Mouse (Mus musculus): Measurements from ENCODE around the gene Olfr1347. TPM values are rescaled to one million over a fixed set of nuclear protein-coding genes. Genes with fewer than 3 reads are reported as not detected.
"Not testable (repeated sequence)": the region's sequence is repeated elsewhere in the genome, so short reads cannot be mapped to it uniquely, and the experiment has no call there.

Olfr1347 gene
- not detected in 2 replicates for polyA plus RNA-seq (2016; fragmentation: Nextera tagmentation; extraction: Ambion mirVana)

- Histone ChIP-seq H3K36me3 (no peaks in the 10 kb centered on the region), H3K27ac (no peak within 1 kb of the TSS), H3K4me3 (no peak within 1 kb of the TSS), H3K9ac (no peak within 1 kb of the TSS), H3K9me3 (no peaks in the 10 kb centered on the region), H3K4me1 (no peaks in the 10 kb centered on the region), H3K27me3 (replicated peaks) (no peaks in the 10 kb centered on the region), H3K4me2 (replicated peaks) (no peak within 1 kb of the TSS)
- WGBS, result 58% methylated on average over 1 of the region's 1 CpGs
- no peak for ATAC-seq (ENCODE audit: low FRiP score, low read depth)
Measured at GRCm38 (mm10) chr7:6499655-6500054, at the start of gene Olfr1347. Gene Olfr1347, minus strand, starts transcription at chr7:6499755.

- no peak overlapping the region for H3K4me2 ChIP-seq (replicated peaks)
- no peak overlapping the region for H3K9ac ChIP-seq
- 0 out of 2 replicates have a peak, but pooled peaks cover 2% of the 10 kb centered on the region for H3K9me3 ChIP-seq
- 67% methylated on average over 5 of the region's 5 CpGs for WGBS
- no peaks in the 10 kb centered on the region for H3K27me3 ChIP-seq (replicated peaks)
- H3K4me1 ChIP-seq, result no peaks in the 10 kb centered on the region
- no peak overlapping the region for H3K27ac ChIP-seq
- no peaks in the 10 kb centered on the region for H3K36me3 ChIP-seq
- ATAC-seq (ENCODE audit: low FRiP score, low read depth), result no peak
- no peak overlapping the region for H3K4me3 ChIP-seq
Measured at GRCm38 (mm10) chr7:6526141-6526540, 26.6 kb upstream of the Olfr1347 start.

DNA sequence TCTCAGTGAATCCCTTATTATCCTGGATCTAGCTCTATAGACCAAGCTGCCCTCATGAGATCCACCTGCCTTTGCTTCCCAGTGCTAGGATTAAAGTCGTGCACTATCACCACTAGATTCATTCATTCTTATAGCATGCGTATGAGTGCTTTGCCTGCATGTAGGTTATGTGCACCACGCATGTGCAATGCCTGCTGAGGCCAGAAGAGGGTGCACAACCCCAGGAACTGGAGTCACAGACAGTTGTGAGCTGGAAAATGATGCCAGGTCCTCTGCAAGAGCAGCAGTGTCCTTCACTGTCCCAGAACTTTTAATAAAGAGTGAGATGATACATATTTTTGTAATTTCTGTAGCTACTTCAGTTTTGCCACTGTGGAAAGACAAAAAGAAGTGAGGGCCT lies 25.4 kb upstream of the Olfr1347 start:
- Histone ChIP-seq H3K27me3 (replicated peaks) (no peaks in the 10 kb centered on the region), H3K36me3 (no peaks in the 10 kb centered on the region), H3K9me3 (0 out of 2 replicates have a peak, but pooled peaks cover 2% of the 10 kb centered on the region), H3K27ac (no peak overlapping the region), H3K4me2 (replicated peaks) (no peak overlapping the region), H3K9ac (no peak overlapping the region), H3K4me3 (no peak overlapping the region), H3K4me1 (no peaks in the 10 kb centered on the region)
- no peak for ATAC-seq (ENCODE audit: low FRiP score, low read depth)
- WGBS, result 59% methylated on average over 3 of the region's 3 CpGs

DNA sequence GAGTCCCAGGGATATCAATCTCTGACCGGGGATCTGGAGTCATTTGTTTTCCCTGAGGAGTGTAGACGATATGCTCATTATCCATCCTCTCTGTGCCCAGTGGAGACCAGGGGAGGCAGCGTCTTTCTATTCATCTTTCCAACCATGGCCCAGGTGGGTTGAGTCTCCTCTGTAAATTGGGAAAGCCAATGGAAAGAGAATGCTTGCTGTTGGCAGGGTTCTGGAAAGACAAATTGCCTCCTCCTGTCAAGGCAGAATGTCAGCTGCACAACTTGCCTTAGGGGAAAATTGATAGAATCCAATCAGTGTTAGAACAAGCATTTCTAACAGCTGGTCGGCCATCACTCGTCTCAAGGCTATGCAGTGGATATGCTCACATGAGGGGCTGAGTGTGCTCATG lies 23.3 kb upstream of the Olfr1347 start, which contains the start of gene Olfr1349:
Gene Olfr1349, minus strand, starts transcription at position 101 of the 400 bp plus-strand sequence.
- H3K9ac ChIP-seq, result no peak within 1 kb of the TSS
- H3K4me3 ChIP-seq, result no peak within 1 kb of the TSS
- peaks cover 2% of the 10 kb centered on the region; the same call in 1 of the 2 replicates for H3K9me3 ChIP-seq
- no peak within 1 kb of the TSS for H3K4me2 ChIP-seq (replicated peaks)
- no peaks in the 10 kb centered on the region for H3K36me3 ChIP-seq
- H3K27ac ChIP-seq, result no peak within 1 kb of the TSS
- no peaks in the 10 kb centered on the region for H3K4me1 ChIP-seq
- no peaks in the 10 kb centered on the region for H3K27me3 ChIP-seq (replicated peaks)
- WGBS, result 84% methylated on average over 5 of the region's 5 CpGs
- no peak for ATAC-seq (ENCODE audit: low FRiP score, low read depth)

GRCm38 (mm10) chr7:6521666-6522065 lies 22.1 kb upstream of the Olfr1347 start:
- ATAC-seq (ENCODE audit: low FRiP score, low read depth), result no peak
- no peaks in the 10 kb centered on the region for H3K4me1 ChIP-seq
- H3K9me3 ChIP-seq, result peaks cover 7% of the 10 kb centered on the region; the same call in 1 of the 2 replicates
- no peaks in the 10 kb centered on the region for H3K27me3 ChIP-seq (replicated peaks)
- no peak overlapping the region for H3K4me2 ChIP-seq (replicated peaks)
- H3K4me3 ChIP-seq, result no peak overlapping the region
- 51% methylated on average over 1 of the region's 1 CpGs for WGBS
- no peak overlapping the region for H3K27ac ChIP-seq
- no peaks in the 10 kb centered on the region for H3K36me3 ChIP-seq
- no peak overlapping the region for H3K9ac ChIP-seq

- Histone ChIP-seq H3K4me2 (replicated peaks) (no peak within 1 kb of the TSS), H3K27ac (no peak within 1 kb of the TSS), H3K9me3 (peaks cover 4% of the 10 kb centered on the region; the same call in 1 of the 2 replicates), H3K36me3 (no peaks in the 10 kb centered on the region), H3K4me3 (no peak within 1 kb of the TSS), H3K27me3 (replicated peaks) (no peaks in the 10 kb centered on the region), H3K4me1 (no peaks in the 10 kb centered on the region), H3K9ac (no peak within 1 kb of the TSS)
- 98% methylated on average over 1 of the region's 1 CpGs for WGBS
- no peak for ATAC-seq (ENCODE audit: low FRiP score, low read depth)
Measured at GRCm38 (mm10) chr7:6508648-6509047, 9.1 kb upstream of the Olfr1347 start, which contains the start of gene Olfr1348. Gene Olfr1348, minus strand, starts transcription at chr7:6508748.

- no peak within 1 kb of the TSS for H3K4me3 ChIP-seq
- no peak within 1 kb of the TSS for H3K27ac ChIP-seq
- no peak for ATAC-seq (ENCODE audit: low FRiP score, low read depth)
- WGBS, result 25% methylated on average over 2 of the region's 2 CpGs
- 0 out of 2 replicates have a peak, but pooled peaks cover 8% of the 10 kb centered on the region for H3K9me3 ChIP-seq
- H3K27me3 ChIP-seq (replicated peaks), result no peaks in the 10 kb centered on the region
- no peaks in the 10 kb centered on the region for H3K4me1 ChIP-seq
- no peak within 1 kb of the TSS for H3K4me2 ChIP-seq (replicated peaks)
- no peak within 1 kb of the TSS for H3K9ac ChIP-seq
- no peaks in the 10 kb centered on the region for H3K36me3 ChIP-seq
Measured at GRCm38 (mm10) chr7:6486841-6487240, 12.7 kb downstream of the Olfr1347 start, which contains the start of gene Olfr5. Gene Olfr5, minus strand, starts transcription at chr7:6486941.

- ATAC-seq (ENCODE audit: low FRiP score, low read depth), result not testable (repeated sequence)
Measured at GRCm38 (mm10) chr7:6477633-6478032, 21.9 kb downstream of the Olfr1347 start.

GRCm38 (mm10) chr7:6466951-6467350 lies 32.6 kb downstream of the Olfr1347 start, which contains the start of gene Olfr1346:
Gene Olfr1346, plus strand, starts transcription at chr7:6467101.
- ATAC-seq (ENCODE audit: low FRiP score, low read depth), result no peak
- H3K4me2 ChIP-seq (replicated peaks), result no peak within 1 kb of the TSS
- no peak within 1 kb of the TSS for H3K4me3 ChIP-seq
- no peaks in the 10 kb centered on the region for H3K36me3 ChIP-seq
- H3K27ac ChIP-seq, result no peak within 1 kb of the TSS
- no peak within 1 kb of the TSS for H3K9ac ChIP-seq
- no peaks in the 10 kb centered on the region for H3K27me3 ChIP-seq (replicated peaks)
- H3K9me3 ChIP-seq, result no peaks in the 10 kb centered on the region
- H3K4me1 ChIP-seq, result no peaks in the 10 kb centered on the region

More at GRCm38 (mm10) chr7:6477633-6478032, 21.9 kb downstream of the Olfr1347 start:
- not testable (repeated sequence) for H3K4me3 ChIP-seq; H3K27me3 ChIP-seq (replicated peaks); H3K4me2 ChIP-seq (replicated peaks); H3K27ac ChIP-seq; H3K36me3 ChIP-seq; H3K9ac ChIP-seq; H3K4me1 ChIP-seq
- WGBS, result 76% methylated on average over 2 of the region's 2 CpGs
- H3K9me3 ChIP-seq, result peaks cover 11% of the 10 kb centered on the region; the same call in 1 of the 2 replicates

DNA sequence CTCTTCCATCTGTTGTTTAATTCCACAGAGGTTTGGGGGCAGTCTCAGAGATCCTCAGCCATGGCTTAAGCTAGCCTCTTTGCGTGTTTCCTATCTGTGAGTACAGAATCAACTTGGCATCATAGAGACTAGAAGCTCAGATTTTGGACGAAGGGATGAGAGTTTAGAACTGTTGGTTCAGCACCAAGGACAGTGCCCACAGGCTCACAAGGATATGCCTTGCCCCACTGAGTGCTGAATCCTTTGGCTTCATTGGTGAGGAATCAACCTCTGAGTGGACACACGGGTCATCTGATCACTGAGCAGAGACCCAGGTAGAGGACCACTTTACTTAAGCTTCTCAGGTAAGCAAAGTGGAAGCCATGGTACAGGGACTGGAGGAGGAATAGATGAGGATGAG lies 43.2 kb downstream of the Olfr1347 start:
- H3K27ac ChIP-seq, result no peak overlapping the region
- H3K4me2 ChIP-seq (replicated peaks), result no peak overlapping the region
- no peak overlapping the region for H3K4me3 ChIP-seq
- H3K4me1 ChIP-seq, result no peaks in the 10 kb centered on the region
- H3K27me3 ChIP-seq (replicated peaks), result no peaks in the 10 kb centered on the region
- H3K9me3 ChIP-seq, result no peaks in the 10 kb centered on the region
- no peaks in the 10 kb centered on the region for H3K36me3 ChIP-seq
- no peak for ATAC-seq (ENCODE audit: low FRiP score, low read depth)
- 40% methylated on average over 3 of the region's 3 CpGs for WGBS
- H3K9ac ChIP-seq, result no peak overlapping the region

DNA sequence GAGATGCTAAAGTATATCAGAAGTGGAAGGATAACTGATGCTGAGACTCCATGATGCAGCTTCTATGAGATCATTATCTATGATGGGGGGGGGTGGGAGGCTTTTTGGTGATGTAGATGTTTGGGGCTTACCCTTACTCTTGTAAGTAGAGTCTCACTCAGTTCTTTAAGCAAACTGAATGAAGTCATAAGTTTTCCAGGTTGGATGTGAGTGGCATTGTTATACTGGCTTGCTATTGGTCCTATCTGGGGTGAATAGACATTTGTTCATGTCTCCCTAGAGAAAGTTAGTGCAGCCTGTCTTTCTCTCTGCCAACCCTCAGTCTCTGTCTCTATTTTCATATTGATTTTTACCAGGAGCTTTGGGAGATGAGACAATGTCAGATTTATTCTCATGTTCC lies 43.7 kb downstream of the Olfr1347 start, which contains the start of gene Olfr1336:
Gene Olfr1336, plus strand, starts transcription at position 301 of the 400 bp plus-strand sequence.
- no peak within 1 kb of the TSS for H3K9ac ChIP-seq
- no peaks in the 10 kb centered on the region for H3K9me3 ChIP-seq
- no peaks in the 10 kb centered on the region for H3K27me3 ChIP-seq (replicated peaks)
- no peaks in the 10 kb centered on the region for H3K4me1 ChIP-seq
- no peak within 1 kb of the TSS for H3K4me3 ChIP-seq
- no peaks in the 10 kb centered on the region for H3K36me3 ChIP-seq
- ATAC-seq (ENCODE audit: low FRiP score, low read depth), result no peak
- H3K4me2 ChIP-seq (replicated peaks), result no peak within 1 kb of the TSS
- H3K27ac ChIP-seq, result no peak within 1 kb of the TSS

DNA sequence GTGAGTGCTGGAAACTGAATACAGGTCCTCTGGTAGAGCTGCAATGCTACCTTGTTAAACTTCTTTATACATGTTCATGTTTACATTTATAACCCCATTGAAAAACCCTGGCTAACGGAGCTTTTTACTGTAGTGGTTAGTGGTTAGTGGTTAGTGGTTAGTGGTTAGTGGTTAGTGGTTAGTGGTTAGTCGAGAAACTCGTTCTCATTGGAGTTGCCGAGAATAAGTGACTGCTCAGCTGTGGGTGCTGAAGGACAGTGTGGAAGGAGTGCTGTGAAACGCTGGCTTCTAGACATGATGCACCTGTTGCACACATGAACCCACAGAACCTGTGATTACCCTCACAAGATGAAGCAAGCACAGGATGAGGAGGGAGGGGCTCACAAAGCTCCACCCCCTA lies 51.8 kb downstream of the Olfr1347 start:
- Histone ChIP-seq H3K4me2 (replicated peaks) (no peak overlapping the region), H3K27me3 (replicated peaks) (no peaks in the 10 kb centered on the region), H3K9ac (no peak overlapping the region), H3K9me3 (no peaks in the 10 kb centered on the region), H3K4me1 (no peaks in the 10 kb centered on the region), H3K36me3 (no peaks in the 10 kb centered on the region), H3K4me3 (no peak overlapping the region), H3K27ac (no peak overlapping the region)
- no peak for ATAC-seq (ENCODE audit: low FRiP score, low read depth)
- WGBS, result 87% methylated on average over 5 of the region's 5 CpGs

- Histone ChIP-seq H3K4me2 (replicated peaks) (no peak overlapping the region), H3K4me1 (no peaks in the 10 kb centered on the region), H3K9me3 (no peaks in the 10 kb centered on the region), H3K36me3 (no peaks in the 10 kb centered on the region), H3K9ac (no peak overlapping the region), H3K4me3 (no peak overlapping the region), H3K27ac (no peak overlapping the region), H3K27me3 (replicated peaks) (no peaks in the 10 kb centered on the region)
- ATAC-seq (ENCODE audit: low FRiP score, low read depth), result no peak
- 74% methylated on average over 2 of the region's 2 CpGs for WGBS
Measured at GRCm38 (mm10) chr7:6441173-6441572, 58.4 kb downstream of the Olfr1347 start.

Measured in neural tube, embryonic 12.5 days (tissue).